Mouse (Mus musculus) T-helper 17 cell (primary cell): ENCODE results near the gene Cdc34.

Experiments
- in situ Hi-C, 2 experiments: fragments of 300-600 bp; cut with MboI, MseI; formaldehyde crosslinking; loops; 1 replicate in 1 of 2; 2 replicates in 1 of 2; pipeline ENCODE4 v1.15.1; 2025; ENCODE audit warnings: high pct_unique_total_duplicates in 2 of 2

The Cdc34 gene

GRCm38 (mm10) chr10:79693580-79694378 lies 11.8 kb downstream of the Cdc34 start:
- in situ Hi-C loops, result no loop called here

DNA sequence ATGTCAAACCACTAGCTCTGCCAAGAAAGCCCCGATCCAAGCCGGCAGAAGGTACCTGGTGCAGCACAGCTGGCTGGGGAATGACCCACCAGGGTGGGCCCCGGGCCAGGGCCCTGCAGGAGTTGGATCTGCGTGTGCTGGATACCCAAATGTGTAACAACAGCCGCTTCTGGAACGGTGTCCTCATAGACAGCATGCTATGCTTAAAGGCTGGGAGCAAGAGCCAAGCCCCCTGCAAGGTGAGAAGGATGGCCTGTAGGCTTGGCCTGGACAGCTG lies 12.3 kb downstream of the Cdc34 start:
- in situ Hi-C loops, result no loop called here

DNA sequence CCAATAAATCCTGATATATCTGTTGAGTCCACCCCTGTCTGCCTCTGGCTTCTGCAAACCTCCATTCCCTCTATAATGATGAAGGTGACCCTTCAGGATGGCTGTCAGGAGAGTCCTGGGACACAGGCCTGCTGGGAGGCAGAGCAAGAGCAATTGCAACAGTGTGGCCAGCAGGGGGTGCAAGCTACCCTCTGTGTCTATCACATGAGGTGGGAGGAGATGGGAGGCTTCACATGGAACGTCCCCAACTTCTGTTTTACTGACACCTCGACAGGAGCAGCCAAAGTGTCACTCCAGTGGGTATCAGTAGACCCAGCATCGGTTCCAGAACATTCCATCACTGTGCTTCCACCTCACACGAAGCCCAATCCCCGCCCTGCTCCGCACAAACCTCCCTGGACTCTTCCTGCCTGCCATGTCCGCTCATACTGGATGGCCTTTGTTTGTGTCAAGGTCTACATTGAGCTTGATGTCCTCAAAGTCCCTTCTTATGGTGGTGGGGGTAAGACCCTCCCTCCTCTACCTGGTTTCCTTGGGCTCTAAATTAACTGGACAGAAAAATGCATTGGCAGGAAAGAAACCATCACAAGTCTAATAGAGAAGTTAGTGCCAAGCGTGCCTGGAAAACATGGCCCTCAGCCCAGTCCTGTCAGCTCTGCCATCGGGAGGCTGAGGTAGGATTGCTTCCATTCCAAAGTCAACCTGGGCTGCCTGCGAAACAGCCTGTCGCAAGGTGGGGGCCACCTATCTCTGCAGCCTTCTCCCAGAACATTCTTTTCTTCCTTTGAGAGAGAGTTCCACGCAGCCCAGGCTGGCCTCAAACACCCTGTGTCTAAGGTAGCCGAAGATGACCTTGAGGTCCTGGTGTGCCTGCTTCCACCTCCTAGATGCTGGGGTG lies 13.5 kb downstream of the Cdc34 start:
- in situ Hi-C loops, result loop anchor here in 1 of 2 experiments (5.0 kb wide), 1 partner anchor 82 kb away; the partner anchor contains the start of gene Fstl3

- in situ Hi-C loops, result loop anchor here in 1 of 2 experiments (5.0 kb wide), 1 partner anchor 81 kb away; the partner anchor contains the start of gene Fstl3
These were observed 14.2 kb downstream of the Cdc34 start for GRCm38 (mm10) chr10:79696129-79696651.

GRCm38 (mm10) chr10:79697916-79698315 lies 15.9 kb downstream of the Cdc34 start:
- in situ Hi-C loops, result loop anchor here in 1 of 2 experiments (5.0 kb wide), 1 partner anchor 79 kb away; the partner anchor contains the start of gene Fstl3

- in situ Hi-C loops, result loop anchor here in 1 of 2 experiments (5.0 kb wide), 1 partner anchor 79 kb away; the partner anchor contains the start of gene Fstl3
These were observed 16.5 kb downstream of the Cdc34 start for GRCm38 (mm10) chr10:79698459-79698858.

GRCm38 (mm10) chr10:79700676-79701075 lies 18.7 kb downstream of the Cdc34 start:
- in situ Hi-C loops, result loop anchor here in 1 of 2 experiments (25.0 kb wide), 1 partner anchor 1713 kb away; the partner anchor contains the start of gene 1810043G02Rik

DNA sequence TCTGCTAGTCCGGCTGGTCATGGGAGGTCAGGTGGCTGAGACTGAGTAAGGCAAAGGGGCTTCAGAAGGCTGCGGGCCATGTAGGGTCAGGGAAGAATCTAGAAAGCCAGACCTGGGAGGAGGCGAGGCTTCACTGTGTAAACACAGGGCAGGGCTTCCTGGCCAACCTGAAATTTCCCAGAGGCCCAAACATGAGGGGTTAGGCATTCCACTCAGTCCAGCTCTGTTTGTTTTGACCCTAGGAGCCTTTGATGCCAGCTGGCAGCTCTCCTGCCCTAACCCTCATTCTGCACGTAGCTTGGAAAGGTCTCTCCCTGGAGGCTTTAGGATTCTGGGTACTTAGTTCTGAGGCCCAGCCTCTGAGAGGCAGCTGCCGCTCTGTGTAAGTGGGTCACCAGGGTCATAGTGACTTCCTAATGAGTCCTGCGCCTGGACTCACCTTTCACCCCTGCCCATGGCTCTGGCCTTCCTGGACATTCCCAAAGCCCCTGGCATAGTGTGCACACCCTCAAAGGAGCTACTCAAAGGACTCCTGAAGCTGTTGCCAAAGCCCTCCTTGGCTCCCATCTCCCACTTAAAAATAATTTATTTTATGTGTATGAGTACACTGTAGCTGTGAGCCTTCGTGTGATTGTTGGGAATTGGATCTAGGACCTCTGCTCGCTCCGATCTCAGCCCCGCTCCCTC lies 19.6 kb downstream of the Cdc34 start:
- in situ Hi-C loops, result loop anchor here in 1 of 2 experiments (25.0 kb wide), 1 partner anchor 1714 kb away; the partner anchor contains the start of gene 1810043G02Rik

DNA sequence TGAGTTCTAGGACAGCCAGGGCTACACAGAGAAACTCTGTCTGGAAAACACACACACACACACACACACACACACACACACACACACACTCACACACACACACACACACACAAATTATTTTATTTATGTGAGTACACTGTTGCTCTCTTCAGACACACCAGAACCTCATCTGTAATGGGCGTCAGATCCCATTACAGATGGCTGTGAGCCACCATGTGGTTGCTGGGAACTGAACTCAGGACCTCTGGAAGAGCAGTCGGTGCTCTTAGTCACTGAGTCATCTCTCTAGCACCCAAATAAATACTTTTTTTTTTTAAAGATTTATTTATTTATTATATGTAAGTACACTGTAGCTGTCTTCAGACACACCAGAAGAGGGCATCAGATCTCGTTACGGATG lies 21.0 kb downstream of the Cdc34 start:
- in situ Hi-C loops, result loop anchor here in 1 of 2 experiments (25.0 kb wide), 1 partner anchor 1716 kb away; the partner anchor contains the start of gene 1810043G02Rik

GRCm38 (mm10) chr10:79703541-79703940 lies 21.5 kb downstream of the Cdc34 start:
- in situ Hi-C loops, result loop anchor here in 1 of 2 experiments (25.0 kb wide), 1 partner anchor 1716 kb away; the partner anchor contains the start of gene 1810043G02Rik

DNA sequence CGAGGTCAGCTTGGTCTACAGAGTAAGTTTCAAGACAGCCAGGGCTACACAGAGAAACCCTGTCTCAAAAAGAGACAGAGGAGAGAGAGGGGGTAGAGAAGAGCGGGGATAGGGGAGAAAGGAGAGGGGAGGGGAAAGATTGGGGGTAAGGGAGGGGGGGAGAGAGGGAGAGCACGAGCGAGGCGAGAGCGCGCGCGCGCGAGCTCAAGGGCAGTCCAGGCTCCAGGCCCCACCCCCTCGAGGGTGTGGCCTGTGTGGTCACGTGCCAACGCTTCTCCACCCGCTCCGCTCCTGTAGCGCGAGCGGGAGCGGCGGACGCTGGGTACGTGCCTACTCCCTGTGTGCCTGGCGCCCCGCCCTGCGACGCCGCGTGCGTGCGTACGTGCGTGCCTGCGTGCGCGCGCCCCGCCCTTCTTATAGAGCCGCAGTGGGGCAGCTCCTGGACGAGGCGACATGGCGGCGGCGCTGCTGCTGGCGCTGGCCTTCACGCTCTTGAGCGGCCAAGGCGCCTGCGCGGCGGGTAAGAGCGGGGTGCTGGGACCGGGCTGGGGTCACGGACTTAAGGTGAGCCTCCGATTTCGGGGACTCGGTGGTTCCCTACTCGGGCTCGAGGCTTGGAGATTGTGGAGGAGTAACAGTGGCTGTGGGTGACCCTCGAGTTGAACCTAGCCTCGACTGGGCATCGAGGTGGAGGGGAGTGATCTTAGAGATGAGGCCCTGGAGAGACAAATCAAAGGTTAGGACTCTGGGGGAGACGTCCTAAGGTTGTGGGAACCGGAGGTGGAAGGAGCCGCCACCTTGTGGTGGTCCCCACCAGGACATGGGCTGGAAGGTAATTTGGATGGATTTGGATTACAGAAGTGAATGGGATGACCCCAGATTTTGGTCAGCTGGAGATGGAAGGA lies 22.3 kb downstream of the Cdc34 start, which contains the start of gene Bsg:
Gene Bsg (plus strand): TSS at position 427 of the 905 bp plus-strand sequence.
- in situ Hi-C loops, result loop anchor here in 1 of 2 experiments (25.0 kb wide), 1 partner anchor 1717 kb away; the partner anchor contains the start of gene 1810043G02Rik

- in situ Hi-C loops, result loop anchor here in 1 of 2 experiments (25.0 kb wide), 1 partner anchor 1718 kb away; the partner anchor contains the start of gene 1810043G02Rik
These were observed 23.0 kb downstream of the Cdc34 start for GRCm38 (mm10) chr10:79704970-79705360.

- in situ Hi-C loops, result loop anchor here in 1 of 2 experiments (25.0 kb wide), 1 partner anchor 1719 kb away; the partner anchor contains the start of gene 1810043G02Rik
These were observed 24.0 kb downstream of the Cdc34 start for GRCm38 (mm10) chr10:79705951-79706350.

DNA sequence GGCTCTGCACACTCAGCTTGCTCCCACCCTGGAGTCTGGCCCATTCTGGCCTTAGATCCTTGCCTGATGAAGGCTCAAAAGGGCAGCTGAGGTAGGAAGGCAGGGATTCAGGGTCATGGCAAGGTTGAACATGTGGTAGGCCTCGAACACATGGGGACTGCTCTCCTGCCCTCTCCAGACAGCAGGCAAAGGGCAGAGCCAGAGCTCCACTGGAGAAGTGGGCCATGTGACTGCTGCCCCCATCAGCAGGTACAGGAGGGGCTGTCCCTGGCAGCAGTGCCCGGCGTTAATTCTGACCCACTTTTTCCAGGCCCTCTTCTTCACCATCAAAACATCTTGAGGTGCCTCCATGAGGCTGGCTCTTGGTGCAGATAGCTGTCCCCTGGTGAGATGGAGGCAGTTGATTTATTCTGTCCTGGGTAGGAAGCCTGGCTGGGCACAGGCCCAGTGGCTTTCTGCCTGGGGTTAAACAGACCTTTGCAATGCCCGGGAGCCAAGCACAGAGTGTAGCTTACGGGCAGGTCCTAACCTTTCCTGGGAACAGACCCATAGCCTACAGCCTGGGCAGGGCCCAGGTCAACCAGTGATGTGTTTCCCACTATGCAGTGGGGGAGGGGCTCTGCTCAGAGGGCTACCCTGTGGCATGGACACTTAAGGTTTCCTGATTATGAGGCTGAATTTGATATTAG lies 24.6 kb downstream of the Cdc34 start:
- in situ Hi-C loops, result loop anchor here in 1 of 2 experiments (25.0 kb wide), 1 partner anchor 1719 kb away; the partner anchor contains the start of gene 1810043G02Rik

- in situ Hi-C loops, result loop anchor here in 1 of 2 experiments (25.0 kb wide), 1 partner anchor 1720 kb away; the partner anchor contains the start of gene 1810043G02Rik
These were observed 25.2 kb downstream of the Cdc34 start for GRCm38 (mm10) chr10:79707162-79707561.

DNA sequence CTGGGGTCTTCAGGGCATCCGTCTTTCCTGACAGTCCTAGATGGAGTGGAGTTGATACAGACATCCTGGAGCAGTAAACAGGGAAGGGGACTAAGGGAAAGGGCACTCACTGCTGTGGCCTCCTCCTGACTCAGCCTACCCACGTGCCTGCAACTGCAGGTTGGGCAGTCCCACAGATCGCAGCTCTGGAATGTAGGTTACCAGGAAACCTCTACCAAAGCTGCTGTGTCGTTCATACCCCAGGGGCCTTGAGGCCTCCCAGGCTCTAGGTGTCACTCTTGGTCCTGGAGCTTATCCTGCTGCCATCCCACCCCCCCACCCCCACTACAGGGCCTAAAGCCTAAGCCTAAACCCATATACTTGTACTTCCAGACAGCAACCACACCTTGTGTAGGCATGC lies 25.8 kb downstream of the Cdc34 start:
- in situ Hi-C loops, result loop anchor here in 1 of 2 experiments (25.0 kb wide), 1 partner anchor 1720 kb away; the partner anchor contains the start of gene 1810043G02Rik

- in situ Hi-C loops, result loop anchor here in 1 of 2 experiments (25.0 kb wide), 1 partner anchor 1721 kb away; the partner anchor contains the start of gene 1810043G02Rik
These were observed 26.7 kb downstream of the Cdc34 start for GRCm38 (mm10) chr10:79708668-79709067.

- in situ Hi-C loops, result loop anchor here in 1 of 2 experiments (25.0 kb wide), 1 partner anchor 1722 kb away; the partner anchor contains the start of gene 1810043G02Rik
These were observed 27.3 kb downstream of the Cdc34 start for GRCm38 (mm10) chr10:79709307-79709706.
